Mouse (Mus musculus): ENCODE results near the gene Dstyk. TPM values are rescaled to one million over a fixed set of nuclear protein-coding genes. Genes with fewer than 3 reads are reported as not detected.
A peak's percentile ranks its signal among the peaks of the same experiment; 100 is the strongest.

Gene Dstyk
- polyA plus RNA-seq, 1 experiment from 2014 or later: 9.2 TPM

DNA sequence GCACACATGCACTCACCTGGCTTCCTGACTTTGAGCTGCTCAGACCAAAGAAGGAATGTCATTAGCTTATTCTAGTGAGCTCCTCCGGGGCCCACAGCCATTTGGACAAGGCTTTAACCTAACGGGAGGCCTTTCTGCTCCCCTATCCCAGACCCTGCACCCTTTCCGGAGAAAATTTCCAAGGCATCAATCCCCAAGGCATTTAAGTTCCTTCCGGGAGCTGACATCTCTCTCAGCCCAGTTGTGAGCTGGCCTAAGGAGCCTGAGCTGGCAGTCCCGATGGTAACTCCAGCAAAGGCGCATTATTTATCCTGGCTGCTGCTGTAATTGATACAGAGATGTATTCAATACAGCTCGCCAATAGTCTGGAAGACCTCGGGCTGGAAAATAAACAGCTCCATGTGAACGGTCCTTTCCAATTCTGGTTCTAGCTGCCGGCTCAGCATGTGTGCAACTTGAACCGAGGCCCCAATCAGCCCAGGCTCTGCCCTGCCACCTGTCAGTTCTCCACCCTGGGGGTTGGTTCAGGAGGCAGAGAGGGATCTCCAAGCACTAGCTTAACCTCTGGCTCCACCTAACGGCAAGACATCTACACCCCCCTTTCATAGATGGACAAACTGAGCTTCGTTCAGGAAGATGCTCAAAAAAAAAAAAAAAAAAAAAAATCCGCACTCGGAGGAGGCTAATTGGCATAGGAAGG is 27.3 kb upstream of the Dstyk start:
- H3K36me3 ChIP-seq: no peaks in the 10 kb centered on the region
- 12% methylated on average over 15 of the region's 15 CpGs for WGBS
- peak overlapping the region; percentile 89 for H3K27ac ChIP-seq (replicated peaks)
- H3K4me3 ChIP-seq (replicated peaks): peak overlapping the region; percentile 64
- H3K9me3 ChIP-seq (replicated peaks): no peaks in the 10 kb centered on the region
- no peak for ATAC-seq (ENCODE audit: low FRiP score)
- H3K4me2 ChIP-seq: peak overlapping the region; percentile 87
- H3K9ac ChIP-seq (replicated peaks): peak overlapping the region; percentile 81
- peaks cover 63% of the 10 kb centered on the region for H3K4me1 ChIP-seq
- no peaks in the 10 kb centered on the region for H3K27me3 ChIP-seq (replicated peaks)

DNA sequence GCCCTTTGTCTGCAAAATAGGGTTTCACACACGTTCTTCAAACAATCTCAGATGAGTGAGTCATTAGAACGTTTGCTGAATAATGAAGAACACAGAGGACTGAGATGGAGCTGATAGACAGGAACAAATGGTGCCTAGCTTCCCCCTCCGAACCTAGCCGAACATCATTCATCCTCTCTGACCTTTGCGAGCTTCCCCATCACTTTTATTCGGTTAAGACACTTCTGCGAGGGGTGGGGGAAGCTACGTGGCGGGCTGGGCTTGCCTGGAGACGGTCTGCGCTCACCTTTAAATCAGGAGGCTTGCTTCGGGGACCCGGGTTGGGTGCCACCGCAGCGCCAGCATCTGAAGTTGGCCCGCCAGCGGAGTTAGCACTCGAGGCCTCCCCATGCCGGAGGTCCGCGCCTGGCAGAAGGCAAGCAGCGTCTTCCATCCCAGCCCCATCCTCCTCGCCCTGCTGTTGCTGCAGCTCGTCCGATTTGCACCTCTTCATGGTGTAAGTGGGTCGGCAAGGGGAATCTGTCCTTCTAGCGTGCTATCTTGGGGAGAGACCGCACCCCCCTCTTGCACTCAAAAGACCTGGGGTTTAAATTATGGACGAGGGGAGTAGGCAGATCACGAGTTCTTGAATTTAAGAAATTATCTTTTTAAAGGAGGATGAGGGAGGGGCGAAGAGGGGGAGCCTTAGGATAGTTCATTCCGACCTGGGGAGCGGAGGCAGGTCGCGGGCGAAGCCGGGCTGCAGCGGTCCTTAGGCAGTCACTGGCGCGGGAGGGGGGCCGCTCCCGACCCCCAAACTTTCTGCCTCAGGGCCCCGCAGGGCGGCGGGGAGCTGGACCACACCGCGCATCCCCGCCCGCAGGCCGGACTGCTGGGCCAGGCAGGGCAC is 26.4 kb upstream of the Dstyk start, which contains the start of gene Tmcc2:
Tmcc2 (minus strand) TSS at position 591 of the 889 bp plus-strand sequence.
- peak; percentile 68 for ATAC-seq (ENCODE audit: low FRiP score)

DNA sequence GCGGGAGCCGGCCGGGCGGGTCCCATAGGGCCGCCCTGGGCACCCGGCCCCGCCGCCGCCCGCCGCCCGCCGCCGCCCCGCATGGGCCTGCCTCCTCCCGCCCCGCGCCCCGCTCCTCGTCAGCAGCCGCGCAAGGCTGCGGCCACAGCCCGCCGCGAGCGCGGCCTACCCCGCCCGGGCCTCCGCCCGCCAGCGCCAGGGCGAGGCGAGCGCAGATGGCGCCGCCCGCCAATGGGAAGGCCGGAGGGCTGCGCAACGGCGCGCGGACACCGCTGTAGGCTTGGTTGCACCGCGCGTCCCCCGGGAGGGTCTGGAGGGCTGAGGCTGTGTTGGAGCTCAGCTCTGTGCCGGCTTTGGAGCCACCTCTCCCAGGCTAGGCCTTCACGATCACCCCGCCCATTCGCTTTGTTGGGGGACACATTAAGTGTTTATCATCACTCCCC is 25.8 kb upstream of the Dstyk start:
- 1% methylated on average over 45 of the region's 54 CpGs for WGBS
- peak; percentile 94 for ATAC-seq (ENCODE audit: low FRiP score)
- Histone ChIP-seq H3K9ac (replicated peaks) (peak overlapping the region; percentile 81), H3K4me1 (peaks cover 49% of the 10 kb centered on the region), H3K27me3 (replicated peaks) (no peaks in the 10 kb centered on the region), H3K36me3 (no peaks in the 10 kb centered on the region), H3K4me3 (replicated peaks) (peak overlapping the region; percentile 64), H3K9me3 (replicated peaks) (no peaks in the 10 kb centered on the region), H3K4me2 (peak overlapping the region; percentile 87), H3K27ac (replicated peaks) (peak overlapping the region; percentile 89)

More for the DNA sequence above, 26.4 kb upstream of the Dstyk start, which contains the start of gene Tmcc2:
- Histone ChIP-seq H3K4me1 (peaks cover 54% of the 10 kb centered on the region), H3K4me3 (replicated peaks) (peak within 1 kb of the TSS; percentile 64), H3K9me3 (replicated peaks) (no peaks in the 10 kb centered on the region), H3K9ac (replicated peaks) (peak within 1 kb of the TSS; percentile 81), H3K27me3 (replicated peaks) (no peaks in the 10 kb centered on the region), H3K4me2 (peak within 1 kb of the TSS; percentile 87), H3K27ac (replicated peaks) (peak within 1 kb of the TSS; percentile 89), H3K36me3 (no peaks in the 10 kb centered on the region)
- under 1% methylated on average over 45 of the region's 50 CpGs for WGBS

DNA sequence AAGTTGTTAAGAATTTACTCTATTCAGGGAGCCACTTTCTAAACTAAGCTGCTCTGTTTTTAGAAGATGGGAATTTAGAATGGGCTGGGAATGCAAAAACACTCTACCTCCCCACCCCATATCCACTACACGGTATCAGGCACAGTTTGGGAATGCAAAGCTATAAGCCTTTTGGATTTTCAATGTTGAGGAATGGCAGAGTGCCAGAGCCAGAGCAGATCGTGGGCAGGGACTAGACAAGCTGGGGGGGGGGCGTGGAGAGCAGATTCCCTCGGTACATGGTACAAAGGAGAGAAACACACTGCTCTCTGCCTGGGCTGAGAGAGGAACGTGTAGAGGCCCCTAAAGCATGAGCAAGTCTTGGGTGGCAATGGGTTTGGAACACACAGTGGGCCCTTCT is 24.5 kb upstream of the Dstyk start:
- H3K4me2 ChIP-seq: no peak overlapping the region
- H3K27me3 ChIP-seq (replicated peaks): no peaks in the 10 kb centered on the region
- no peaks in the 10 kb centered on the region for H3K36me3 ChIP-seq
- H3K27ac ChIP-seq (replicated peaks): no peak overlapping the region
- no peak overlapping the region for H3K4me3 ChIP-seq (replicated peaks)
- H3K4me1 ChIP-seq: peaks cover 39% of the 10 kb centered on the region
- 59% methylated on average over 5 of the region's 5 CpGs for WGBS
- no peaks in the 10 kb centered on the region for H3K9me3 ChIP-seq (replicated peaks)
- ATAC-seq (ENCODE audit: low FRiP score): no peak
- no peak overlapping the region for H3K9ac ChIP-seq (replicated peaks)

DNA sequence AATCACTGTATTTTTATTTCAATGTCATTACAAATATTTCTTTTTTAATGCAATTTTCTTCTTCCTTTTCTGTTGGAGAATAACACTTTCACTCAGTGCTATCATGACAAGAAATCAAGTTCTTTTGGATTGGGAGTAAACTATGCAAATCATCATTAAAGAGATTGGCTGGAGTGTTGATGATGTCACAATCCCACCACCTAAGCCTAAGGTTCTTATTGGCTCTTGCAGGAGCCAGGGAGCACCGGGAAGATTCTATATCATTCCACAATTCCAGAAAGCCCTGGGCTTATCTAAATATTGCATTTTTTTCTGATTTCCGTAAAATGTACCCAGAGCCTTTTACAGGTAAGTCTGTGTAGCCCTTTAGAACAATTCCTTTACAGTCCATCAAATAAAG is 20.6 kb upstream of the Dstyk start:
- Histone ChIP-seq H3K36me3 (no peaks in the 10 kb centered on the region), H3K27me3 (replicated peaks) (no peaks in the 10 kb centered on the region), H3K4me1 (peaks cover 9% of the 10 kb centered on the region), H3K4me2 (no peak overlapping the region), H3K9me3 (replicated peaks) (no peaks in the 10 kb centered on the region), H3K4me3 (replicated peaks) (no peak overlapping the region), H3K27ac (replicated peaks) (no peak overlapping the region), H3K9ac (replicated peaks) (no peak overlapping the region)
- WGBS: 66% methylated on average over 2 of the region's 2 CpGs
- ATAC-seq (ENCODE audit: low FRiP score): no peak

DNA sequence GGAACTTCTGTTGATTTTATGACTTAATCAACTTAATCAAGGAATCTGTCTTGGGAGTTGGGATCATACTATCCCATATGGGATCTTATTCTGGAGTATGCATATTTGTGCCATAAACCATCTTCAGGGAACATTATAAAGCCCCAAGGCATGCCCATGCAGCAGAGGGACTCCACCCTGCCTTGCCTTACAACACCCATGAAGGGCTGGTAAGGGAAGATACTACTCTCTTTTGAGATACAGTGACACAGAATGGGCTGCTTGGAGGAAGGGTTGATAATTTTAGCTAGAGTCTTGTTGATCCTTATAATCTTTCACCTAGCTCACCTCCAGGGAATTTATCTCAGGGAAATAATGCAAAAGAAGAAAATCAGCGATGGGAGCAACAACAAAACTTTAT is 16.8 kb upstream of the Dstyk start:
- H3K4me3 ChIP-seq (replicated peaks): no peak overlapping the region
- ATAC-seq (ENCODE audit: low FRiP score): no peak
- H3K27me3 ChIP-seq (replicated peaks): no peaks in the 10 kb centered on the region
- H3K27ac ChIP-seq (replicated peaks): no peak overlapping the region
- no peaks in the 10 kb centered on the region for H3K9me3 ChIP-seq (replicated peaks)
- no peak overlapping the region for H3K9ac ChIP-seq (replicated peaks)
- WGBS: 70% methylated on average over 1 of the region's 1 CpGs
- no peak overlapping the region for H3K4me2 ChIP-seq
- no peaks in the 10 kb centered on the region for H3K36me3 ChIP-seq
- H3K4me1 ChIP-seq: no peaks in the 10 kb centered on the region

DNA sequence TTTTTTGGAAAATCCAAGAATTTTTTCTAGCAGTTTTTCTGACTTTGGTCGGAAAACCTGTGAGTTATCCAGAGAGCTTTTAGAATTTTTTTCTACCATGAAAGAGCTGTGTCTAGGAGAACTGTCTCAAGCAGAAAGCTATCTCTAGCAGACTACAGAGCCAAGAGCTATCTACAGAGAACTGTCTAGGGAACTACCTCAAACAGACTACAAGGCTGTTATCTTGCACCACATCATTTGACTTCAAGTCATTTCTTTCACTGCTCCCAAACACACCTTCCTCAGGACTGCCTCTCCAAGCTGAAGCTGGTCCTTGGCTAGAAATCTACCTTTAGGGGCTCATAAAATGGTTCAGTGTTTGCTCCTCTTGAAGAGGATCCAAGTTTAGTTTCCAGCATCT is 15.5 kb upstream of the Dstyk start:
- H3K27me3 ChIP-seq (replicated peaks): no peaks in the 10 kb centered on the region
- no peaks in the 10 kb centered on the region for H3K36me3 ChIP-seq
- H3K4me2 ChIP-seq: no peak overlapping the region
- H3K9me3 ChIP-seq (replicated peaks): no peaks in the 10 kb centered on the region
- H3K4me3 ChIP-seq (replicated peaks): no peak overlapping the region
- H3K4me1 ChIP-seq: no peaks in the 10 kb centered on the region
- ATAC-seq (ENCODE audit: low FRiP score): no peak
- no peak overlapping the region for H3K9ac ChIP-seq (replicated peaks)
- no peak overlapping the region for H3K27ac ChIP-seq (replicated peaks)
- 86% methylated on average over 1 of the region's 1 CpGs for WGBS

DNA sequence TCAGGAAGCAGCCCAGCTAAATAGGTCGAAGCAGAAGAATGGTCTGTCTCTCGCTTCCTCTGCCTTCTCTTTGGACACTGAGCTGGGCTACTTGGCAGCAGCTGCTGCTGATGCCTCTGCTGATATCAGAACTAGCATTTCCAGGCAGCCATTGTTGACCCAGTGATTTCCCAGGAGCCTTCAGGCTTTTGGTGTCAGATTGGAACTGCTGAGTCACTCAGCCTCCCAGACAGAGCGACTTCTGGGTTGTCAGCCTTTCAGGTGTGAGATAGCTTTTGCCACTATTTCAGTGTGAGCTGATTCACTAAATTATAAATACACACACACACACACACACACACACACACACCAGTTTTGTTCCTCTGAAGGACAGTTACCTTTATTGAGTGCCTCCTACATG is 6.7 kb upstream of the Dstyk start:
- H3K4me3 ChIP-seq (replicated peaks): no peak overlapping the region
- H3K9ac ChIP-seq (replicated peaks): no peak overlapping the region
- WGBS: 95% methylated on average over 3 of the region's 3 CpGs
- no peaks in the 10 kb centered on the region for H3K27me3 ChIP-seq (replicated peaks)
- no peaks in the 10 kb centered on the region for H3K36me3 ChIP-seq
- no peak overlapping the region for H3K27ac ChIP-seq (replicated peaks)
- H3K9me3 ChIP-seq (replicated peaks): no peaks in the 10 kb centered on the region
- no peaks in the 10 kb centered on the region for H3K4me1 ChIP-seq
- ATAC-seq (ENCODE audit: low FRiP score): no peak
- H3K4me2 ChIP-seq: no peak overlapping the region

DNA sequence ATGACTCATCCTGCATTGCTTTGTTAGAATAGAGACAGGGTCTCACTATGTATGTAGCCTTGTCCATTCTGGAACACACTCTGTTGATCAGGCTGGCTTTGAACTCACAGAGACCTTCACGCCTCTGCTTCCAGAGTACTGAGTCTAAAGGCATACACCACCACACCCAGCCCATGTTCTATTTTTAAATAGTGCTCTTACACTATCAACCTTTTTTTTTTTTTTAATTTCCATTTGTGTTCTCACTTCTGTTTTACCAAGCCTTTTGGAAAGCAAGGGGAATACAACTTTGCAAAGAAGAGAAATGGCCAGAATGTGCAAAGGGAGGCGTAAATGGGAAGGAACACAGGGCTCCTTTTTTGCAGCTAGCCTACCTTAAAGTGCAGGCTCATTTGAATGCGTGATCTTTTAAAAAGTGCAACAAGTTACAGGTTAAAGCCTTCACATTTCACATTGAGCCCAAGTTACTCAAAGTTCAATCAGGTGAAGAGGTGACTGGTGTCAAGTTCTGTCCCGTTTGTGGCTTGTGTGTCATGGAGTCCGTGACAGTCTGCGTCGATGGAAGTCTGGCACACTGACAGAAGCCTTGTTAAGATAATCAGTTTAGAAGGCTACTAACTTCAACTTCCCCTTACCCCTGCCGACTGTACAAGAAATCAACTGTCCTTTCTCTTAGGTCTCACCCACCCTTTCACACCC is 962 bp upstream of the Dstyk start:
- Histone ChIP-seq H3K36me3 (no peaks in the 10 kb centered on the region), H3K9ac (replicated peaks) (no peak overlapping the region), H3K4me1 (peaks cover 21% of the 10 kb centered on the region), H3K27me3 (replicated peaks) (no peaks in the 10 kb centered on the region), H3K4me3 (replicated peaks) (peak overlapping the region; percentile 76; the same call in 1 of the 2 replicates), H3K9me3 (replicated peaks) (no peaks in the 10 kb centered on the region), H3K27ac (replicated peaks) (no peak overlapping the region), H3K4me2 (peak overlapping the region; percentile 79)
- no peak for ATAC-seq (ENCODE audit: low FRiP score)
- WGBS: 82% methylated on average over 8 of the region's 8 CpGs

DNA sequence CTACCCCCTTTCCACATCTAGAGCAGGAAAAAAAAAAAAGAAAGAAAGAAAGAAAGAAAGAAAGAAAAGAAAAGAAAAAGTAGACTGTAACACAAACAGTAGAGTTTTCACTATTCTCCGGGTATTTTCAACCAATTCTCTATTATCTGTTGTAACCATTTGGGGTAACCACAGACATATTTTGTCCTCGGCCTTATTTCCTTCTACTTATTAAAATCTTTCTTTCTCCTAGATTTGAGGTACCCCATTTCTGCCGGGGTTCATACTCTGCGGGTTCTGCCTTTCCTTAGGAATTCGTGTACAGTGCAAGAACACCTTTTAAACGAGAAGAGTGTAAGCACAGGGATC is 438 bp upstream of the Dstyk start:
- Histone ChIP-seq H3K36me3 (no peaks in the 10 kb centered on the region), H3K4me3 (replicated peaks) (peak overlapping the region; percentile 76), H3K9ac (replicated peaks) (peak overlapping the region; percentile 84), H3K9me3 (replicated peaks) (no peaks in the 10 kb centered on the region), H3K27me3 (replicated peaks) (no peaks in the 10 kb centered on the region), H3K4me1 (peaks cover 21% of the 10 kb centered on the region), H3K27ac (replicated peaks) (peak overlapping the region; percentile 89), H3K4me2 (peak overlapping the region; percentile 79)
- 16% methylated on average over 6 of the region's 6 CpGs for WGBS
- no peak for ATAC-seq (ENCODE audit: low FRiP score)

DNA sequence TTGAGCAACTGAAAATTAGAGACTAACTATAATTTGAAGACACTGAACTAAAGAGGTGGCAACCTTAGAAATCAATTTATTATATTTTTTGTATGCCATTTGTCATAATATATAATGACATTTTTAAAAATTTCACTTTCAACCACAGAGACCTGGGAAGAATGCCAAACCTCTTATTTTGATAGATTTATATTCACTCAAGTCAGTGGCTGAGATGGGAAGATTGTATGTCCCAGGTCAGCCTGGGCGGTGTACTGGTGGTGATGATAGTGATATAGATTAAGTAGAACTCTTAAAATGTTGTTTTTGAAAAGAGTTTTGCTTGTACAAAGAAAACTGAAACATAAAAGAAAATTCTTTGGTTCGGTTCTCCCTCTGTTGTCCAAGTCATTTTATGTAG is 2.9 kb downstream of the Dstyk start:
- ATAC-seq (ENCODE audit: low FRiP score): no peak
- H3K9ac ChIP-seq (replicated peaks): no peak overlapping the region
- H3K36me3 ChIP-seq: no peaks in the 10 kb centered on the region
- no peaks in the 10 kb centered on the region for H3K27me3 ChIP-seq (replicated peaks)
- no peak overlapping the region for H3K4me2 ChIP-seq
- H3K27ac ChIP-seq (replicated peaks): no peak overlapping the region
- peaks cover 21% of the 10 kb centered on the region for H3K4me1 ChIP-seq
- H3K9me3 ChIP-seq (replicated peaks): no peaks in the 10 kb centered on the region
- 82% methylated on average over 2 of the region's 2 CpGs for WGBS
- no peak overlapping the region for H3K4me3 ChIP-seq (replicated peaks)
